Mouse (Mus musculus): ENCODE results near the gene Klhl8. TPM values are rescaled to one million over a fixed set of nuclear protein-coding genes. Genes with fewer than 3 reads are reported as not detected.
A peak's percentile ranks its signal among the peaks of the same experiment; 100 is the strongest.

Gene Klhl8
- total RNA-seq, 1 experiment from 2014 or later, result 14.0 TPM

GRCm38 (mm10) chr5:103916595-103917356, 5.7 kb upstream of the Klhl8 start:
- DNase-seq, result no peak

GRCm38 (mm10) chr5:103914335-103915226, 3.5 kb upstream of the Klhl8 start:
- DNase-seq, result no peak

- DNase-seq, result no peak
These were observed 2.1 kb upstream of the Klhl8 start for GRCm38 (mm10) chr5:103913150-103913549.

- DNase-seq, result no peak
These were observed 496 bp upstream of the Klhl8 start for GRCm38 (mm10) chr5:103911555-103911954.

GRCm38 (mm10) chr5:103910156-103910555, 903 bp downstream of the Klhl8 start:
- DNase-seq, result no peak

- no peak for DNase-seq
These were observed 1.6 kb downstream of the Klhl8 start for GRCm38 (mm10) chr5:103909466-103909865.

- no peak for DNase-seq
These were observed 2.2 kb downstream of the Klhl8 start for GRCm38 (mm10) chr5:103908851-103909250.

- no peak for DNase-seq
These were observed 3.2 kb downstream of the Klhl8 start for GRCm38 (mm10) chr5:103907844-103908243.

- no peak for DNase-seq
These were observed 4.9 kb downstream of the Klhl8 start for GRCm38 (mm10) chr5:103906173-103906572.

- DNase-seq, result no peak
These were observed 12.7 kb downstream of the Klhl8 start for GRCm38 (mm10) chr5:103898310-103898709.

GRCm38 (mm10) chr5:103889766-103890165, 21.3 kb downstream of the Klhl8 start:
- no peak for DNase-seq

- DNase-seq, result no peak
These were observed 47.3 kb downstream of the Klhl8 start for GRCm38 (mm10) chr5:103863759-103864158.

GRCm38 (mm10) chr5:103860622-103861021, 50.4 kb downstream of the Klhl8 start:
- peak; percentile 36 for DNase-seq

- no peak for DNase-seq
These were observed 53.9 kb downstream of the Klhl8 start for GRCm38 (mm10) chr5:103857151-103857550.

- DNase-seq, result peak; percentile 61
These were observed 54.6 kb downstream of the Klhl8 start for GRCm38 (mm10) chr5:103856286-103857009.

- DNase-seq, result no peak
These were observed 55.4 kb downstream of the Klhl8 start for GRCm38 (mm10) chr5:103855483-103856211.

GRCm38 (mm10) chr5:103854807-103855194, 56.3 kb downstream of the Klhl8 start:
- DNase-seq, result no peak

GRCm38 (mm10) chr5:103854041-103854806, 56.8 kb downstream of the Klhl8 start:
- DNase-seq, result no peak

- no peak for DNase-seq
These were observed 58.1 kb downstream of the Klhl8 start for GRCm38 (mm10) chr5:103852756-103853549.

GRCm38 (mm10) chr5:103848546-103848945, 62.5 kb downstream of the Klhl8 start:
- peak; percentile 57 for DNase-seq
